Mouse (Mus musculus) liver, postnatal 0 days (tissue): ENCODE results near the gene Gli2.

Source experiments
- CTCF ChIP-seq: sonication (generic); IDR thresholded peaks from 2 replicates; pipeline ENCODE4 v1.5.1; 2016; ENCODE audit warnings: antibody characterized with exemption, low read depth
- EP300 ChIP-seq: IDR thresholded peaks from 2 replicates; pipeline ENCODE4 v1.6.1; 2016; ENCODE audit warnings: antibody characterized with exemption, low read depth, mild to moderate bottlenecking

DNA sequence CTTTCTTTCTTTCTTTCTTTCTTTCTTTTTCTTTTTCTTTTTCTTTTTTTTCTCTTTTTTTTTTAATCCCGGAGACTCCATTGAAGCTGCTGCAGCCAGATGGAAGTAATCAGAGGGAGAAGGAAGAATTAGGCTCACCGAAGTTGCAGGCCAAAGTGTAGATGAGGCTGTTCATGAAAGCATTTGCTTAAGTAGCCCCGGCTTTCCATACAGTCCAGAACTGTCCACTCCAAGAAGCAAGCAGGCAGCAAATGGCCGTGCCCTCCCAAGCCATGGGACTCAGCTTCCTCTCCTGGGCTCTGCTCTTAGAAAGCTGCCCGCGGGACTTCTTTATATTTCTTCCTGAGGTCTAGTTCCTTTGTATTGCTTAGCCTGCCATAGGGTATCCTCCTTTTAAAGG lies 1.0 kb upstream of the Gli2 start:
- no peak for TF ChIP-seq CTCF
- no peak for TF ChIP-seq EP300
